Mouse (Mus musculus) forebrain, embryonic 12.5 days (tissue): ENCODE measurements at regions not wholly inside any gene's neighbourhood (a gene's known extent, or its start where the extent isn't known, plus 50 kb on each side); places are given as distances from the start of the nearest gene placed in this dataset.

Experiments
- ATAC-seq: fragments of 200-750 bp; cut with Nextera tagmentation; 2 replicates; pipeline ENCODE4 v1.8.0; 2017; ENCODE audit warnings: moderate TSS enrichment; ENCODE audit not compliant: low FRiP score
- H3K27ac ChIP-seq: fragments of 300-500 bp; sonication (generic); 2 replicates; pipeline ENCODE4 v1.5.1; 2016; ENCODE audit warnings: mild to moderate bottlenecking
- H3K27me3 ChIP-seq: fragments of 300-500 bp; sonication (generic); 2 replicates; pipeline ENCODE4 v1.6.1; 2016; ENCODE audit warnings: mild to moderate bottlenecking
- H3K36me3 ChIP-seq: fragments of 300-500 bp; sonication (generic); replicated peaks from 2 replicates; pipeline ENCODE4 v1.6.1; 2016; ENCODE audit warnings: mild to moderate bottlenecking
- H3K4me1 ChIP-seq: fragments of 300-500 bp; sonication (generic); 2 replicates; pipeline ENCODE4 v1.6.1; 2016
- H3K4me2 ChIP-seq: fragments of 300-500 bp; sonication (generic); 2 replicates; pipeline ENCODE4 v1.6.1; 2016; ENCODE audit warnings: mild to moderate bottlenecking, moderate library complexity
- H3K4me3 ChIP-seq: fragments of 300-500 bp; sonication (generic); replicated peaks from 2 replicates; pipeline ENCODE4 v1.5.1; 2016; ENCODE audit warnings: mild to moderate bottlenecking
- H3K9ac ChIP-seq: fragments of 300-500 bp; sonication (generic); 2 replicates; pipeline ENCODE4 v1.6.1; 2016; ENCODE audit warnings: mild to moderate bottlenecking
- H3K9me3 ChIP-seq: fragments of 300-500 bp; sonication (generic); 2 replicates; pipeline ENCODE4 v1.6.1; 2016
- WGBS: fragments of 180-500 bp; shearing (Covaris S2); methylation state at CpG from one replicate; pipeline ENCODE4 v1.1.7; 2016; 5-methylcytosine and 5-hydroxymethylcytosine counted together

DNA sequence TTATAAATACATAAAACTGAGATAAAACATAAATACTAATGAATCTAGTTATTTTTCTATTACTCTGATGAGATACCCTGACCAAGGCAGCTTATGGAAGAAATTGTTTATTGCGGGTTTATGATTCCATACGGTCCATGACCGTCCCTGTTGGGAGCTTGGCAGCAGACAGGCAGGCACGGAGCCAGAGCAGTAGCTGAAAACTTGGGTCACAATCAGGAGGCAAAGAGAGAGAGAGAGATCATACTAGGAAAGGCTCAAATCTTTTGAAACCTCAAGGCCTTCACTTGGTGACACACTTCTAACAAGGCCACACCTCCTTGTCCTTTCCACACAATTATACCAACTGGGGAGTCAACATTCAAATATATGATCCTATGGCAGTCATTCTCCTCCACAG lies 166.7 kb upstream of the Mkln1 start:
- Histone ChIP-seq H3K27ac (no peak overlapping the region), H3K9me3 (no peaks in the 10 kb centered on the region), H3K4me3 (no peak overlapping the region), H3K4me2 (no peak overlapping the region), H3K4me1 (peaks cover 14% of the 10 kb centered on the region), H3K9ac (no peak overlapping the region), H3K36me3 (no peaks in the 10 kb centered on the region), H3K27me3 (no peaks in the 10 kb centered on the region)
- no peak for ATAC-seq
- 95% methylated on average over 4 of the region's 4 CpGs for WGBS

DNA sequence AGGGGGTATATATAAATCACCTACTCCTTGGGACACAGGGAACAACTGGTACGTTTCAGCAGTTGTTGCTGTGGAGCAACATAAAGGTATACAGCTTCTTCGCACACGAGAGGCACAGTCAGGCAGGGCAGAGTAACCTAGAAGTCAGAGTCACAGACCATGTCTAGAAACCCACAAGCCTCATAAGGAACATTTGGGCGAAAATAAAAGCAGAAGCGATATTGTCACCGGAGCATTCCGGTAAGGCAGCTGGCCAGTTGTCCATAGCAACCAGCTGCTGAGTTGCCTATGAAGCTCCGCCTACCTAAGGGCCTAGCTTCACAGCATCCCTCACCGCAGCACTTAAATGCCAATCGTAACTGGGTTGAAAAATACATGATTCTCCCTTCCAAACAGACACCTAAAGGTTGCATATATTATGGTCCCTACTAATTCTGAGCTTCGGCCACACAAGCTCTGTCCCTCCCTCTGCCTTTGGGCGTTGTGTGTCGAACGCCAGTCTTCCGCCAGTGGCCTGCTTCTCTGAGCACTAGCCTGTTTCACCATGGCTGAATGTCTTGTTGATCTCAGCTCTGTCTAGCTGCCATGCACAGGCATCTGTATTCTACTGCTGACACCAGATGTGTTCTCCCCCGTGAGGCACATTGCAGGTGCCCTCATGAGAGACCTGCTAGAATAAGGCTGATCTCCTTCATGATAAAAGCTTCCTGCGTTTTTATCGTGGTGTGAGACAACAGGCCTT lies 165.1 kb upstream of the Mkln1 start:
- H3K36me3 ChIP-seq = no peaks in the 10 kb centered on the region
- no peaks in the 10 kb centered on the region for H3K9me3 ChIP-seq
- no peak overlapping the region for H3K9ac ChIP-seq
- H3K27me3 ChIP-seq = no peaks in the 10 kb centered on the region
- peak overlapping the region; percentile 15; the same call in 1 of the 2 replicates for H3K27ac ChIP-seq
- whole genome bisulfite sequencing = 59% methylated on average over 18 of the region's 18 CpGs
- H3K4me3 ChIP-seq = no peak overlapping the region
- peak overlapping the region; percentile 17; the same call in 1 of the 2 replicates for H3K4me2 ChIP-seq
- H3K4me1 ChIP-seq = peaks cover 14% of the 10 kb centered on the region
- no peak for ATAC-seq

DNA sequence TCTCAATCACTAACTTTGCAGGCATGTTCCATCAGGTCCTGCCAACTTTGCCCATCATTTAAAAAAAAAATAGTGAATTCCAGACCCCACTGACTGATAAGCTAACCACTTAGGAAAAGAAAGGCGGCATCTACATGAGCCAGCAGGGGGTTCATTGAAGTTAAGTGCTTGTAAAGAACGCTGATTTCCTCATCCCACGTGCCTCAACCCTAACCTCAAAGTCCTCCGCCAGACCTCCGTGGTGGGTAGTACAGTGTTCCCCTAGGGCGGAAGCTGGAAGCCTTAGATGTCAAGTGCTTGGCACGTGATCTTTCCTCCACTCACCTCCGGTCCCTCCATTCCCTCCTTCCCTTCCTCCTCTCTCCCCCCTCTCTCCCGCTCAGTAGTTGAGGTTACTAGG lies 158.5 kb upstream of the Mkln1 start:
- H3K27ac ChIP-seq = no peak overlapping the region
- no peaks in the 10 kb centered on the region for H3K27me3 ChIP-seq
- ATAC-seq = no peak
- H3K36me3 ChIP-seq = no peaks in the 10 kb centered on the region
- no peak overlapping the region for H3K4me3 ChIP-seq
- H3K9me3 ChIP-seq = no peaks in the 10 kb centered on the region
- H3K4me1 ChIP-seq = no peaks in the 10 kb centered on the region
- 23% methylated on average over 9 of the region's 9 CpGs for WGBS
- no peak overlapping the region for H3K4me2 ChIP-seq
- H3K9ac ChIP-seq = no peak overlapping the region

DNA sequence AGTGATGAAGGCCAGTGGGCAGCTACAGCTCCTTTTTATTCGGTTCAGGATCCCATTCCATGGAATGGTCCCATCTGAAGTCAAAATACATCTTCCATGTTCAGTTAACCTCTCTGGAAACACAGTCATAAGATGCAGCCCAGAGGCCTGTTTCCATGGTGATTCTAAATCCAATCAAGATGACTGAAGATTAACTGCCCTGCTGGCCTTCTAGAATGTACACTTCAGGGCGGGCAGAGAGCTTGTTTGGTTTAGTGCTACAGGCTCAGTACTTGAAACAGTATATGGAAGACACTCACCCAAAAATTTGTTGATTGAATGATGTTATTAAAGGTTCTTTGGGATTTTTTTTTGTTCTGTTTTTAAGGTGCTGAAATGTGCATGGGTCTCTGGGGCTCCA lies 148.0 kb upstream of the Mkln1 start:
- H3K4me1 ChIP-seq = peaks cover 4% of the 10 kb centered on the region; the same call in 1 of the 2 replicates
- no peaks in the 10 kb centered on the region for H3K36me3 ChIP-seq
- no peak overlapping the region for H3K9ac ChIP-seq
- no peak overlapping the region for H3K4me3 ChIP-seq
- ATAC-seq = no peak
- H3K27me3 ChIP-seq = no peaks in the 10 kb centered on the region; the same call in 1 of the 2 replicates
- WGBS = 71% methylated on average over 2 of the region's 2 CpGs
- H3K27ac ChIP-seq = no peak overlapping the region
- no peak overlapping the region for H3K4me2 ChIP-seq
- no peaks in the 10 kb centered on the region for H3K9me3 ChIP-seq

DNA sequence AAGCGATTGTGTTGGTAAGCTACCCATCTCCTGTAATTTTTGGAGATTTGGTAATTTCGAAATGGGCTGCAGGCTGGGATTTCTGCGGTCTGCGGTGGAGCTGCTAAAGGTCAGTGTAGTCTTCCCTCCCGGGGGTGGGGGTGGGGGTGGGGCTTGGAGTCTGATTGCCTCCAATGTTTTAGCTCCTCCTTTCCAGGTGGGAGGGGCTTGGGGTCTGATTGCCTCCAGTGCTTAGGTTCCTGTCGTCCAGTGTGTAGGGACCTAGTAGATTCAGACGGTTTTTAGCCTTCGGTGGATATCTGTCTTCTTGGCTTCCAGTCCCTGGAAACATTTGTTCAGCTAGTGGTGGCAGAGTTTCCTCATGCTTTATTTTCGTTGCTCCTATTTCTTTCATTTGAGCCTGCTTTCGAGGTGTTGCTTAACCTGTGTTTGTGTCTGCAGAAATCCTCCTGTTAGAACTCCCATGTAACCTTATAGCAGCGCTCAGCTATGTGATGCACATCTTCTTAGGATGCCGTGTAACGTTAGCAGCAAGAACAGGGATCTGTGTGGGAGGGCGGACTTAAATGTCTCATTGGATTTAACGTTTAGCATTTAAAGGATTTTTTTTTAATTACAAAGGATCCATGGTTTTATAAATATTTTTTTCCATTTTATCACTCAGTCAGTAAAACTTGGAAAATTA lies 145.1 kb upstream of the Mkln1 start:
- peaks cover 4% of the 10 kb centered on the region; the same call in 1 of the 2 replicates for H3K4me1 ChIP-seq
- 0 out of 2 replicates have a peak overlapping the region, but pooled peaks have one; percentile 7 for H3K4me3 ChIP-seq
- H3K27me3 ChIP-seq = no peaks in the 10 kb centered on the region; the same call in 1 of the 2 replicates
- H3K9me3 ChIP-seq = no peaks in the 10 kb centered on the region
- H3K9ac ChIP-seq = no peak overlapping the region
- no peaks in the 10 kb centered on the region for H3K36me3 ChIP-seq
- peak overlapping the region; percentile 37 for H3K4me2 ChIP-seq
- ATAC-seq = no peak
- no peak overlapping the region for H3K27ac ChIP-seq
- WGBS = 27% methylated on average over 15 of the region's 15 CpGs

DNA sequence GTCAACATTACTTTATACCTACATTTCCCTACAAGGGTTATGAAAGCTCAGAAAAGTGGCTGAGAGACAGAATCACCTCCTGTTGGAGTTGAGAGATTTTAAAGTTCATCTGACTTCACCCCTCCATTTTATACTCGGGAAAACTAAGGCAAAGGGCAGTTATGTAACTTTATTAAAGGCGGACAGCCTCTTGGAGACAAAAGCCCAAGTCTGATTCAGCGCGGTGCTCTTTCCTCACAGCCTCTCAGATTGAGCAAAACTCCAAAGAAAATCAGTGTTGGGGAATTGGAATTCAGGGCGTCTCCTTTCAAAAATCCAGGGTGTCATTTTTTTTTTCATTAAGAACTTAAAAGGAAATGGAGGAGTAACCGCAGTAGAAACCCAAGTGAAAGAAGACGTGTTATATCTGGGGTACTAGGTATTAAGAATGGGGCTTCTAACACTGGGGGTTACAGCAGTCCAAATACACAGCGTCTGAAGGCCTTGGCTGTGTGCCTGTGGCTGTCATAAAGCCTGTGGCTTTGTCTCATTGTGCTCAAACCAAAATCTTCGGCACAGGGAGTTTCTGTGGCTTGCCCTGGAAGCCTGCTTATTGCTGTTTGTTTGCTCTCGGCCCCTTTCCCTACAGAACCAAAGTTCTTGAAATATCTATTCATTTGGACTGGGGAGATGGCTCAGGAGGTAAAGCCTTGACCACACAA lies 137.7 kb upstream of the Mkln1 start:
- H3K9ac ChIP-seq = no peak overlapping the region
- no peaks in the 10 kb centered on the region for H3K4me1 ChIP-seq
- no peaks in the 10 kb centered on the region for H3K36me3 ChIP-seq
- no peak for ATAC-seq
- WGBS = 84% methylated on average over 10 of the region's 10 CpGs
- no peak overlapping the region for H3K4me3 ChIP-seq
- no peaks in the 10 kb centered on the region for H3K27me3 ChIP-seq
- no peak overlapping the region for H3K4me2 ChIP-seq
- no peaks in the 10 kb centered on the region for H3K9me3 ChIP-seq
- no peak overlapping the region for H3K27ac ChIP-seq

DNA sequence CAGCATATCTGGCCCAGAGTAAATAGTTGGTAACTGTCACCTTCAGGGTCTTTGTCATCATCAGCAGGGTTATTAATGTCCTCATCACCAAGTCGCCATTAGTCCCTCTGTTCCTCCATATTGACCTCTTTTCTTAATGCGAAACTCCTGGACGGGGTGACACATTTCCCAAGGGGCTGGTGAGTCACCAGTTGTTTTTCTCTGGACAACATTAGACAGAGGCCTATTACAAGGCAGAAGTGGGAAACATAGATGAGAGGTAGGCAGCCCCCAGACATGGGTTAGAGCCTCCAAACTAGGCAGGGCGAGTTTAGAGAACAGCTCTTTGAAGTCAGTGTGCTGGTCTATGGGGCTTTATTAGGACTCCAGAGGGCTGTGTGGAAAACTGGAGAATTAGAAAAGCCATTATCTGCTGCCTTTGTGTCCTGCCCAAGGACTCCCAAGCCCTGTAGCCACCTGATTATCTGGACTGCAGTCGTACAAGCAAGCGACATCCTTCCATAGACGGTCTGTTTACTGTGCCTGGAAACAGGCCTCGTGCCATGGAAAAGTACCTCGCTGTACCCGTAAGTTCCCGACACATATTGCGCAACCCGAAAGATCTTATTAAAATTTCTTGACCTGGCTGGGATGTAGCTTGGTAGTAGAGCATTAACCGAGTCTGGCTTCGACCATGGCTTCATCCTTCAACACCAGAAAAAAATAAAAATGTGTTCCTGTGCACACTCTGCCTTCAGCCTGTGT lies 136.6 kb upstream of the Mkln1 start:
- no peak overlapping the region for H3K27ac ChIP-seq
- no peaks in the 10 kb centered on the region for H3K4me1 ChIP-seq
- no peak overlapping the region for H3K9ac ChIP-seq
- H3K4me2 ChIP-seq = no peak overlapping the region
- no peak overlapping the region for H3K4me3 ChIP-seq
- WGBS = 88% methylated on average over 15 of the region's 15 CpGs
- no peak for ATAC-seq
- H3K9me3 ChIP-seq = no peaks in the 10 kb centered on the region
- H3K27me3 ChIP-seq = no peaks in the 10 kb centered on the region
- no peaks in the 10 kb centered on the region for H3K36me3 ChIP-seq

DNA sequence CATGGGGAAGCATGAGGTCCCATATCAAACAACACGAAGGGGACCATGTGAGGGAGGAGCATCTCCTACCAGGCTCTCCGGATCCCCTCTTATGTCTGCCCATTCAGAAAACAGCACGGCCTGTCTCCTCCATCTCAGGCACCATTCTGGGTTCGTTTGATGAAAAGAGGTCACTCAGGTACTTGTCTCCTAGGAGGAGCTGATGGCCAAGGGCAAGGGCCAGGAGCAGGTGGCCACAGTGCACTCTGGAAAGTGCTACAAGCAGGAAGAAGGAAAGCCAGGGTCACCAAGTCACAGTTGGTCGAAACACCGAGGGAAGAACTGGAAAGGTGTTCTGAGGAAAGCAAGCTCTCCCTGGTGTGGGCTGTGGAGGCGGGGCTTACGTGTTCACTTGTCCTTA lies 135.9 kb upstream of the Mkln1 start:
- Histone ChIP-seq H3K9ac (no peak overlapping the region), H3K36me3 (no peaks in the 10 kb centered on the region), H3K27me3 (no peaks in the 10 kb centered on the region), H3K4me2 (no peak overlapping the region), H3K9me3 (no peaks in the 10 kb centered on the region), H3K4me1 (no peaks in the 10 kb centered on the region), H3K4me3 (no peak overlapping the region), H3K27ac (no peak overlapping the region)
- ATAC-seq = no peak
- WGBS = 89% methylated on average over 8 of the region's 8 CpGs

DNA sequence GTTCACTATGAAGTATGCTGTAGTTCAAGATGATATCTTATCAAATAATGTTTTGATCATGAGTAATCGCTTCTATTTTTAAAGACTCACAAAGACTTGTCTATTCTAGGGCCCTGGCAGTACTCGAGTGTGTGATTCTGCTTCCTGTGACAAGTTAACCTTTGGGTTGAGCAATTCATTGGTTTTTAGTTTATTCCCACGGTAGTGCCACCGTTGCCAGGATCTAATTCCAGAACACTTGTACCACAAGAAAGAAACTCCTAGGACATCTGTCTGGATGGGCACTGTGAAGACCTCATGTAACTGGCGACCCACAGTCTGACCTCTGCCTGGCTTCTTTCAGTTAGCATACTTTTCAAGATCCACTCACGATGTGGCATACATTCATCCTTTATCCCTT lies 134.7 kb upstream of the Mkln1 start:
- 92% methylated on average over 6 of the region's 6 CpGs for WGBS
- H3K9ac ChIP-seq = no peak overlapping the region
- H3K36me3 ChIP-seq = no peaks in the 10 kb centered on the region
- H3K4me3 ChIP-seq = no peak overlapping the region
- no peaks in the 10 kb centered on the region for H3K4me1 ChIP-seq
- H3K4me2 ChIP-seq = no peak overlapping the region
- H3K9me3 ChIP-seq = no peaks in the 10 kb centered on the region
- H3K27ac ChIP-seq = no peak overlapping the region
- no peaks in the 10 kb centered on the region for H3K27me3 ChIP-seq
- ATAC-seq = no peak

DNA sequence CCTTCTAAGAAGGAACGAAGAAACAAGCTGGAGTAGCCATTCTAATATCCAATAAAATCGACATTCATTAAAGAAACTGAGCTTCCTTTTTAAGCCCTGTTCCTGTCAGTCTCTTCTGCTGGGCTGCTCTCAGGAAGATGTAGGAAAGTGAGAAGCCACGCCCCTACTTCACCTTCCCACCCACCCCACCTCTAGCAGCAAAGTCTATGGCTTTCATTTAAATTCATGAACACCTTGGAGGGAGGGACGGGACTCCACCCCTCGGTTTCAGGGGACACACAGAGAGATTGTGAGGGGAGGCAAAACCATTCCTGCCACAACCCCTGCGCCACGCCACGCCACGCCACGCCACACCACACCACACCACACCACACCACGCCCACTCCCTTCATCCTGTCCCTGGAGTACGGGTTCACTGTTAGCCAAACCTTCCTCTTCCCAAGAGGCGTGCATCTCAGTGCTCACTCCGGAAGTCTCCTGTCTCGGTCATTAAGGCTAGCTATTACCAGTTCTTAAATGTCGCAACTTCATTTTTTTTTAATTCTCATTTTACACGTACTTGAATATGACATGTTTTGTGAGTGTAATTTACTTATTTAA lies 132.0 kb upstream of the Mkln1 start:
- H3K4me3 ChIP-seq = no peak overlapping the region
- no peak overlapping the region for H3K9ac ChIP-seq
- H3K4me1 ChIP-seq = no peaks in the 10 kb centered on the region
- no peaks in the 10 kb centered on the region for H3K36me3 ChIP-seq
- H3K9me3 ChIP-seq = no peaks in the 10 kb centered on the region
- H3K4me2 ChIP-seq = no peak overlapping the region
- ATAC-seq = no peak
- H3K27me3 ChIP-seq = no peaks in the 10 kb centered on the region
- H3K27ac ChIP-seq = no peak overlapping the region
- 78% methylated on average over 17 of the region's 17 CpGs for WGBS

DNA sequence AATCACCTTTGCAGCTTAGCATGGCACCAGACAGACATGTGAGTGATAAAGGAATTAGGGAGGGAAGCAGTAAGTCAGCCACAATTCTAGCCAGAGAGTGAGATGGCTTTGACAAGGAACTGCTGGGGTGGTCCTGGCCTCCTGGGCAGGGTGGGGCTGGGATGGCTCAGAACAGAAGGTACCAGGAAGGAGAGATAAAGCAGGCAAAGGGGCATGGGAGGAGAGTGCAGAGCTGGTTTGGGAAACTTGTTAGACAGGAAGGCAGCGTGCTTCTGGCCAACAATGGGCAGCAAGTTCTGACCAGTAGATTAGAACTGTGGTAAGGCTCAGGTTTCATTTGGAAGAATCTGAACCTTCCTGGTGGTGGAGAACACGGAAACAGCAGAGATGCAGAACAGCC lies 130.5 kb upstream of the Mkln1 start:
- Histone ChIP-seq H3K36me3 (no peaks in the 10 kb centered on the region), H3K9me3 (no peaks in the 10 kb centered on the region), H3K4me2 (no peak overlapping the region), H3K9ac (no peak overlapping the region), H3K27me3 (no peaks in the 10 kb centered on the region), H3K27ac (no peak overlapping the region), H3K4me1 (no peaks in the 10 kb centered on the region), H3K4me3 (no peak overlapping the region)
- ATAC-seq = no peak
- 78% methylated on average over 2 of the region's 2 CpGs for WGBS

DNA sequence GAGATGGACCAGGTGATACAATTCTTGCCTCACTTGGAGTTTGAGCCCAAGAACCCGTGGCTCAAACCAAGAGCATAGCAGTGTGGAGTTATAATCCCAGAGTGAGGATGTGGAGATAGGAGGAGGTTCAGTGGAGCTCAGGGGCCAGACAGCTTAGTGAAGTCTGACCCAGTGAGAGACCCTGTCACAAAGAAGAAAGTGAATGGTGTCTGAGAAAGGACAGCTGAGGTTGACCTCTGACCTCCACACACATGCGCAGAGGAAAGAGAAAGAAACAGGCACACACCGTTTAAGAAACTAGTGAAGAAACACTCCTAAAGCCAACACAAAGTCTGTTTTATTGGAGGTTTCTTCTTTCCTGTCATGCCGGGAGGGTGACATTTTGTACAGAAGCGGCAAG lies 124.7 kb upstream of the Mkln1 start:
- WGBS = 36% methylated on average over 5 of the region's 5 CpGs
- no peaks in the 10 kb centered on the region for H3K36me3 ChIP-seq
- H3K27ac ChIP-seq = no peak overlapping the region
- no peak overlapping the region for H3K9ac ChIP-seq
- H3K27me3 ChIP-seq = no peaks in the 10 kb centered on the region
- no peak overlapping the region for H3K4me3 ChIP-seq
- peaks cover 7% of the 10 kb centered on the region; the same call in 1 of the 2 replicates for H3K4me1 ChIP-seq
- no peak for ATAC-seq
- no peaks in the 10 kb centered on the region for H3K9me3 ChIP-seq
- H3K4me2 ChIP-seq = no peak overlapping the region
